Mouse (Mus musculus) forebrain, postnatal 0 days (tissue): ENCODE measurements around the gene Adipor2. TPM values are rescaled to one million over a fixed set of nuclear protein-coding genes. Genes with fewer than 3 reads are reported as not detected.

ENCODE experiments used
- ATAC-seq: fragments of 200-750 bp; cut with Nextera tagmentation; 2 replicates; pipeline ENCODE4 v1.8.0; 2017; ENCODE audit warnings: mild to moderate bottlenecking, moderate library complexity
- DNase-seq: peaks from one replicate; pipeline ENCODE4 v3.0.0-alpha.2; 2015
- H3K27ac ChIP-seq: fragments of 300-500 bp; sonication (generic); 2 replicates; pipeline ENCODE4 v1.5.1; 2014; ENCODE audit warnings: low read depth, mild to moderate bottlenecking, antibody characterized with exemption, low read length, moderate library complexity, mixed read lengths
- H3K27me3 ChIP-seq: fragments of 300-500 bp; sonication (generic); 2 replicates; pipeline ENCODE4 v1.6.1; 2014; ENCODE audit warnings: mild to moderate bottlenecking, low read length, mixed read lengths; ENCODE audit not compliant: insufficient read depth
- H3K36me3 ChIP-seq: fragments of 300-500 bp; sonication (generic); 2 replicates; pipeline ENCODE4 v1.6.1; 2014; ENCODE audit warnings: mild to moderate bottlenecking, moderate library complexity; ENCODE audit not compliant: insufficient read depth
- H3K4me1 ChIP-seq: fragments of 300-500 bp; sonication (generic); 2 replicates; pipeline ENCODE4 v1.6.1; 2014; ENCODE audit warnings: antibody characterized with exemption; ENCODE audit not compliant: insufficient read depth
- H3K4me2 ChIP-seq: fragments of 300-500 bp; sonication (generic); 2 replicates; pipeline ENCODE4 v1.6.1; 2014; ENCODE audit warnings: low read depth, mild to moderate bottlenecking, moderate library complexity
- H3K4me3 ChIP-seq: fragments of 300-500 bp; sonication (generic); 2 replicates; pipeline ENCODE4 v1.5.1; 2014; ENCODE audit warnings: low read depth, low read length, mixed read lengths
- H3K9ac ChIP-seq: fragments of 300-500 bp; sonication (generic); 2 replicates; pipeline ENCODE4 v1.6.1; 2014; ENCODE audit warnings: mild to moderate bottlenecking
- H3K9me3 ChIP-seq: fragments of 300-500 bp; sonication (generic); 2 replicates; pipeline ENCODE4 v1.6.1; 2016; ENCODE audit warnings: low read length
- CTCF ChIP-seq: sonication (generic); IDR thresholded peaks from 2 replicates; pipeline ENCODE4 v1.5.1; 2016; ENCODE audit warnings: antibody characterized with exemption, control low read depth, low read depth
- WGBS: fragments of 180-500 bp; shearing (Covaris S2); extraction: QIAGEN DNeasy Blood & Tissue Kit; methylation state at CpG from one replicate; pipeline ENCODE4 v1.1.7; 2014; 5-methylcytosine and 5-hydroxymethylcytosine counted together
- polyA plus RNA-seq: library from polyadenylated mRNA; unstranded; fragments of >200 nt; fragmentation: Nextera tagmentation; extraction: Ambion mirVana; gene quantifications from 2 replicates; pipeline ENCODE4 v1.2.1, GENCODE M21; 2015
- total RNA-seq: library from RNA; depleted of rRNA; stranded (reverse); fragments of >200 nt; gene quantifications from 2 replicates; pipeline ENCODE4 v1.2.3, GENCODE M21; 2014; rRNA removed

Gene Adipor2
- 42.9 and 46.9 TPM in 2 replicates for total RNA-seq
- polyA plus RNA-seq, result 24.6 and 34.0 TPM in 2 replicates

- Histone ChIP-seq H3K4me3 (no peak within 1 kb of the TSS), H3K4me2 (no peak within 1 kb of the TSS), H3K27me3 (no peaks in the 10 kb centered on the region), H3K4me1 (no peaks in the 10 kb centered on the region), H3K36me3 (no peaks in the 10 kb centered on the region), H3K9me3 (no peaks in the 10 kb centered on the region), H3K9ac (no peak within 1 kb of the TSS), H3K27ac (0 out of 2 replicates have a peak within 1 kb of the TSS, but pooled peaks have one; percentile 10)
- DNase-seq (no peak), ATAC-seq (no peak)
- 6% methylated on average over 12 of the region's 12 CpGs for WGBS
- no peak for TF ChIP-seq CTCF
Measured at GRCm38 (mm10) chr6:119417354-119417753, at the start of gene Adipor2. TSS of gene Adipor2 (minus strand) at chr6:119417704.

- H3K9ac ChIP-seq, result no peak overlapping the region
- H3K27ac ChIP-seq, result no peak overlapping the region
- H3K4me3 ChIP-seq, result no peak overlapping the region
- WGBS, result 97% methylated on average over 1 of the region's 1 CpGs
- DNase-seq, result no peak
- no peaks in the 10 kb centered on the region for H3K36me3 ChIP-seq
- no peak for TF ChIP-seq CTCF
- no peak overlapping the region for H3K4me2 ChIP-seq
- H3K27me3 ChIP-seq, result no peaks in the 10 kb centered on the region
- no peaks in the 10 kb centered on the region for H3K9me3 ChIP-seq
- H3K4me1 ChIP-seq, result no peaks in the 10 kb centered on the region
- no peak for ATAC-seq
Measured at GRCm38 (mm10) chr6:119466161-119466560, 48.7 kb upstream of the Adipor2 start.

DNA sequence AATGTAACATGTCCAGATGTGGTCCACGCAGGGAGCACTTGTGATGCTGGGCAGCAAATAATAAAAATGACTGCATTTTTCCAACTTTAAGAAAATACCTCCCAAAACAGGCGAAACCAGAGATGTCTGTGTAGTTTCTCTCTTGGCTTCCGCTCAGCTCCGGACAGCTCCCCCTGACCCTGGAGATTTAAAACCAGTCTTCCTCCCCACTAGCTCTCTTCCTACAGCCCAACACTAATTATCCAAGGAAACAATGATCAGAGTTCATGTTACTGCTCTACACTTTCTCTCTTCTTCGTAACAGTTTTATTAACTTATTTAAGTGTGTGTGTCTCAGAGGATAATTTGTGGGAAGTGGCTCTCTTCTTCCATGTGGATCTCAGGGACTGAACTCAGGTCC is 42.9 kb upstream of the Adipor2 start:
- 90% methylated on average over 5 of the region's 5 CpGs for WGBS
- Histone ChIP-seq H3K4me3 (no peak overlapping the region), H3K4me2 (no peak overlapping the region), H3K9me3 (no peaks in the 10 kb centered on the region), H3K36me3 (no peaks in the 10 kb centered on the region), H3K4me1 (no peaks in the 10 kb centered on the region), H3K9ac (no peak overlapping the region), H3K27ac (no peak overlapping the region), H3K27me3 (no peaks in the 10 kb centered on the region)
- ATAC-seq (no peak), DNase-seq (no peak)
- TF ChIP-seq CTCF, result no peak

GRCm38 (mm10) chr6:119459041-119459440 is 41.5 kb upstream of the Adipor2 start:
- Histone ChIP-seq H3K27ac (no peak overlapping the region), H3K9me3 (no peaks in the 10 kb centered on the region), H3K4me2 (no peak overlapping the region), H3K4me1 (no peaks in the 10 kb centered on the region), H3K36me3 (no peaks in the 10 kb centered on the region), H3K9ac (no peak overlapping the region), H3K27me3 (no peaks in the 10 kb centered on the region), H3K4me3 (no peak overlapping the region)
- WGBS, result 88% methylated on average over 4 of the region's 4 CpGs
- no peak for DNase-seq
- TF ChIP-seq CTCF, result no peak
- no peak for ATAC-seq

GRCm38 (mm10) chr6:119458166-119458565 is 40.7 kb upstream of the Adipor2 start:
- no peak for TF ChIP-seq CTCF

DNA sequence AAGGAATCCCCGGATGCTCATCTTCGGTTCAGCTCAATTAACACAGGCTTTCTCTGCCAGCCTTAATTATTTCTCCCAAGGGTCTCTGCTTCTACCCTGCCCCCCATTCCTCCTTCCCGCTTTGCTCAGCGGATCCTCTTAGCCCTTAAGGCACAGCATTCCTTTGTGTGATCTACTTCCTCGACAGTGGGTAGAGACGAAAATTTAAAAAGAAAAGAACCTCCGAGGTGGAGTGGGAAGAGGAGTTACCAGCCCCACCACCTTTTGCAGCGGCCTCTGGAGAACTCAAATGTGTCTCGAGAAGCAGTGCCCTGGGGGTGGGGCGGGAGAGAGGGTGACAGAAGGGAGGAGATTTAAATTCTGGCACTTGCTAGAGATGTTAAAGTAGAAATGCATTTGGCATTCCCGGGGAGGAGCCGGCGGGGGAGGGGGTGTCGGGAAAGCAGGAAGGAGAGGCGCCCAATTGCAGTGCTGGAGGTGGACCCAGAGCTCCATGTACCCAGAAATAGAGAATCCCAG is 34.5 kb upstream of the Adipor2 start:
- Histone ChIP-seq H3K4me1 (peaks cover 17% of the 10 kb centered on the region), H3K36me3 (no peaks in the 10 kb centered on the region), H3K27me3 (no peaks in the 10 kb centered on the region), H3K27ac (peak overlapping the region; percentile 93), H3K4me2 (peak overlapping the region; percentile 75), H3K9me3 (no peaks in the 10 kb centered on the region), H3K9ac (peak overlapping the region; percentile 56), H3K4me3 (peak overlapping the region; percentile 35)
- DNase-seq (peak; percentile 92), ATAC-seq (peak; percentile 90)
- no peak for TF ChIP-seq CTCF
- 2% methylated on average over 15 of the region's 15 CpGs for WGBS

More at GRCm38 (mm10) chr6:119458166-119458565, 40.7 kb upstream of the Adipor2 start:
- no peaks in the 10 kb centered on the region for H3K4me1 ChIP-seq
- H3K27me3 ChIP-seq, result no peaks in the 10 kb centered on the region
- no peak overlapping the region for H3K4me3 ChIP-seq
- no peak for ATAC-seq
- no peak overlapping the region for H3K9ac ChIP-seq
- no peak overlapping the region for H3K4me2 ChIP-seq
- no peak overlapping the region for H3K27ac ChIP-seq
- no peak for DNase-seq
- no peaks in the 10 kb centered on the region for H3K9me3 ChIP-seq
- 64% methylated on average over 8 of the region's 8 CpGs for WGBS
- no peaks in the 10 kb centered on the region for H3K36me3 ChIP-seq

DNA sequence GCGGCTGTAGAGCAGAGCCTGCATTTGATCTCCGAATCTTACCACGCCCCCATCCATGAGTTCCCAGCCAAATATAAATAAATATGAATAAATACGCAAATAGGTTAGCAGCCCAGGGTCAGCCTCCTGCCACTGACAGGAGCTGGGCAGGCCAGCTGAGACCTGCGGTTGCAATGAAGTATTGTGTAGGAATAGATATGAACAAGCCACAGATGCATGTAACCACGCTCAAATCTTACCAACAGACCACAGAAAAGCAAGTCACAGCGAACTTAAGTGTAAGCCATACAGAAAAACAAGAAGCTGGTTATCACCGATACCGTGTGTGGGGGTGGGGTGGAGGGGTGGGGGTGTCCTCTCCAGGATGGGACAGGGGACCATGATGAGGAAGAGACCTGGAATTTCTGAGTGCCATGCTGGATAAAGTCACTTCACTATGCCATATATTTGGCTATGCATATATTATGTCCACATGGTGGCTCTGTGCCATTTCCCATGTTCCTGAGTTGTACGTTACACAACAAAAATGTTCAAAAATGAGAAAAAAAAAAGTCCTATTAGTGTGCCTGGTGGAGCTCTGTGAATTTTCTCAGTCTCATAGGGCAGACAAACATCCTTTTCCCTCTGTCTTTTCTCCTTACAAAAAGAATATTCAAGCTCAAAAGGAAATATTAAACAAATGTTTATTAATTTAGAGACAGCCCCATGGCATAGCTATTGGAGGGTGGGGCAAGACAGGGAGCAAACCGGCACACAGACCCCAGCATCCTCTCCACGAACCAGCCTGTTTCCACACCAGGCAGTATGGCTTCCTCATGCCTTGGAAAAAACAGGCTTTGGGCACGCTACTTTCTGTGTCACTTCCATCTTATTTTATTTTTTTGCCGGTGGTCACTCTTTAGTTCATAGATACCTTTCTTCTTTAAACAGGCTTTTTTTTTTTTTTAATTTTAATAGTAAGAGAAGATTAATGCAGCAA is 33.8 kb upstream of the Adipor2 start:
- peak; percentile 52; the same call in 1 of the 2 replicates for ATAC-seq
- H3K27ac ChIP-seq, result peak overlapping the region; percentile 93
- peak; percentile 61 for DNase-seq
- peak overlapping the region; percentile 56; the same call in 1 of the 2 replicates for H3K9ac ChIP-seq
- no peaks in the 10 kb centered on the region for H3K27me3 ChIP-seq
- H3K9me3 ChIP-seq, result no peaks in the 10 kb centered on the region
- H3K4me3 ChIP-seq, result peak overlapping the region; percentile 35; the same call in 1 of the 2 replicates
- H3K4me1 ChIP-seq, result peaks cover 17% of the 10 kb centered on the region
- TF ChIP-seq CTCF, result no peak
- peak overlapping the region; percentile 75 for H3K4me2 ChIP-seq
- 43% methylated on average over 14 of the region's 14 CpGs for whole genome bisulfite sequencing
- no peaks in the 10 kb centered on the region for H3K36me3 ChIP-seq
